Mouse (Mus musculus): ENCODE data around the gene L3mbtl2.
A peak's percentile ranks its signal among the peaks of the same experiment; 100 is the strongest.
"Not testable (repeated sequence)": the region's sequence is repeated elsewhere in the genome, so short reads cannot be mapped to it uniquely, and the experiment has no call there.

L3mbtl2 gene

GRCm38 (mm10) chr15:81663697-81664561 lies at the start of gene L3mbtl2:
Gene L3mbtl2 (plus strand): TSS chr15:81663889.
- DNase-seq (ENCODE audit: low spot score in 2 of 2), result peak; percentile 82 to 88

- no peak for DNase-seq (ENCODE audit: low spot score in 2 of 2)
These were observed 13.9 kb upstream of the L3mbtl2 start for GRCm38 (mm10) chr15:81649516-81650455.

GRCm38 (mm10) chr15:81650636-81651035 lies 13.1 kb upstream of the L3mbtl2 start:
- no peak for DNase-seq (ENCODE audit: low spot score in 2 of 2)

GRCm38 (mm10) chr15:81661701-81662100 lies 2.0 kb upstream of the L3mbtl2 start:
- DNase-seq (ENCODE audit: low spot score in 2 of 2), result no peak

GRCm38 (mm10) chr15:81663281-81663680 lies 408 bp upstream of the L3mbtl2 start:
- no peak for DNase-seq (ENCODE audit: low spot score in 2 of 2)

- DNase-seq (ENCODE audit: low spot score in 2 of 2), result no peak
These were observed 3.3 kb downstream of the L3mbtl2 start for GRCm38 (mm10) chr15:81666957-81667356.

GRCm38 (mm10) chr15:81670231-81670640 lies 6.5 kb downstream of the L3mbtl2 start:
- DNase-seq (ENCODE audit: low spot score in 2 of 2), result no peak

- no peak for DNase-seq (ENCODE audit: low spot score in 2 of 2)
These were observed 12.9 kb downstream of the L3mbtl2 start for GRCm38 (mm10) chr15:81676637-81677036.

- DNase-seq (ENCODE audit: low spot score in 2 of 2), result no peak
These were observed 16.7 kb downstream of the L3mbtl2 start for GRCm38 (mm10) chr15:81680301-81680805.

GRCm38 (mm10) chr15:81693366-81693966 lies 29.8 kb downstream of the L3mbtl2 start:
- DNase-seq (ENCODE audit: low spot score in 2 of 2), result no peak

GRCm38 (mm10) chr15:81693967-81694881 lies 30.5 kb downstream of the L3mbtl2 start:
- peak; percentile 69 to 82 for DNase-seq (ENCODE audit: low spot score in 2 of 2)

- no peak for DNase-seq (ENCODE audit: low spot score in 2 of 2)
These were observed 31.2 kb downstream of the L3mbtl2 start for GRCm38 (mm10) chr15:81694891-81695290.

GRCm38 (mm10) chr15:81697175-81697574 lies 33.5 kb downstream of the L3mbtl2 start, which contains the start of gene Chadl:
Gene Chadl (minus strand): TSS chr15:81697287.
- no peak for DNase-seq (ENCODE audit: low spot score in 2 of 2)

GRCm38 (mm10) chr15:81697847-81698246 lies 34.2 kb downstream of the L3mbtl2 start:
- peak in 1 of 2 experiments; percentile 40 for DNase-seq (ENCODE audit: low spot score in 2 of 2)

- no peak for DNase-seq (ENCODE audit: low spot score in 2 of 2)
These were observed 34.8 kb downstream of the L3mbtl2 start for GRCm38 (mm10) chr15:81698532-81698931.

- DNase-seq (ENCODE audit: low spot score in 2 of 2), result no peak
These were observed 36.5 kb downstream of the L3mbtl2 start for GRCm38 (mm10) chr15:81700161-81700560.

- no peak for DNase-seq (ENCODE audit: low spot score in 2 of 2)
These were observed 36.9 kb downstream of the L3mbtl2 start for GRCm38 (mm10) chr15:81700601-81701000.

- not testable (repeated sequence) for DNase-seq (ENCODE audit: low spot score in 2 of 2)
These were observed 37.7 kb downstream of the L3mbtl2 start for GRCm38 (mm10) chr15:81701350-81701749.

GRCm38 (mm10) chr15:81702306-81703093 lies 38.8 kb downstream of the L3mbtl2 start:
- no peak for DNase-seq (ENCODE audit: low spot score in 2 of 2)

- DNase-seq (ENCODE audit: low spot score in 2 of 2), result no peak
These were observed 39.4 kb downstream of the L3mbtl2 start for GRCm38 (mm10) chr15:81703094-81703489.

Data from spleen, postnatal 14 days (tissue).